Mouse (Mus musculus) liver, embryonic 14.5 days (tissue): ENCODE measurements around the gene Arpin. TPM values are rescaled to one million over a fixed set of nuclear protein-coding genes. Genes with fewer than 3 reads are reported as not detected.

Experiments used
- ATAC-seq: fragments of 200-750 bp; cut with Nextera tagmentation; 2 replicates; pipeline ENCODE4 v1.8.0; 2017; ENCODE audit warnings: moderate number of reproducible peaks, mild to moderate bottlenecking, moderate library complexity; ENCODE audit not compliant: insufficient read depth
- DNase-seq, 3 experiments: peaks; one replicate each; pipeline ENCODE4 v3.0.0-alpha.2; 2012 to 2013; ENCODE audit warnings: low read depth in 3 of 3, low spot score in 3 of 3
- H3K27ac ChIP-seq: fragments of 300-500 bp; sonication (generic); 2 replicates; pipeline ENCODE4 v1.5.1; 2014; ENCODE audit warnings: moderate library complexity, mild to moderate bottlenecking, control low read depth, inconsistent platforms
- H3K27me3 ChIP-seq: fragments of 300-500 bp; sonication (generic); 2 replicates; pipeline ENCODE4 v1.6.1; 2014; ENCODE audit warnings: mild to moderate bottlenecking, low read length, moderate library complexity; ENCODE audit not compliant: control insufficient read depth, insufficient read depth
- H3K36me3 ChIP-seq: fragments of 300-500 bp; sonication (generic); replicated peaks from 2 replicates; pipeline ENCODE4 v1.6.1; 2014; ENCODE audit warnings: low read depth; ENCODE audit not compliant: control insufficient read depth, insufficient read depth
- H3K4me1 ChIP-seq, 2 experiments: fragments of 200-500 bp in 1 of 2; fragments of 300-500 bp in 1 of 2; sonication (generic) in 1 of 2; replicated peaks; 2 replicates each; pipeline ENCODE4 v1.6.1; 2012 to 2014; ENCODE audit warnings: antibody characterized with exemption in 1 of 2, inconsistent platforms in 1 of 2, low read length in 1 of 2; ENCODE audit not compliant: control insufficient read depth in 2 of 2, insufficient read depth in 2 of 2
- H3K4me2 ChIP-seq: fragments of 300-500 bp; sonication (generic); 2 replicates; pipeline ENCODE4 v1.6.1; 2014; ENCODE audit warnings: low read depth, mild to moderate bottlenecking, control low read depth, moderate library complexity
- H3K4me3 ChIP-seq, 2 experiments: fragments of 200-500 bp in 1 of 2; fragments of 300-500 bp in 1 of 2; sonication (generic) in 1 of 2; 2 replicates each; pipeline ENCODE4 v1.5.1; 2012 to 2014; ENCODE audit warnings: low read depth in 2 of 2, low read length in 2 of 2, mild to moderate bottlenecking in 2 of 2, control low read depth in 1 of 2, inconsistent platforms in 1 of 2, moderate library complexity in 1 of 2; ENCODE audit not compliant: insufficient read depth in 1 of 2
- H3K9ac ChIP-seq: fragments of 300-500 bp; sonication (generic); replicated peaks from 2 replicates; pipeline ENCODE4 v1.6.1; 2014; ENCODE audit warnings: mild to moderate bottlenecking, control low read depth, moderate library complexity
- H3K9me3 ChIP-seq: fragments of 300-500 bp; sonication (generic); 2 replicates; pipeline ENCODE4 v1.6.1; 2016; ENCODE audit warnings: low read length, mixed read lengths; ENCODE audit not compliant: control insufficient read depth
- CTCF ChIP-seq: IDR thresholded peaks from 2 replicates; pipeline ENCODE4 v1.5.1; 2016; ENCODE audit warnings: antibody characterized with exemption, low read depth, control low read depth
- EP300 ChIP-seq: IDR thresholded peaks from 2 replicates; pipeline ENCODE4 v1.6.1; 2016; ENCODE audit warnings: antibody characterized with exemption, low read depth
- WGBS: fragments of 180-500 bp; shearing (Covaris S2); extraction: QIAGEN DNeasy Blood & Tissue Kit; methylation state at CpG from one replicate; pipeline ENCODE4 v1.1.7; 2014; ENCODE audit not compliant: insufficient replicate concordance; 5-methylcytosine and 5-hydroxymethylcytosine counted together
- polyA plus RNA-seq, 2 experiments: library from polyadenylated mRNA; depleted of rRNA in 1 of 2; stranded (reverse) in 1 of 2; unstranded in 1 of 2; fragments of >200 nt; fragmentation: Nextera tagmentation in 1 of 2; extraction: Ambion mirVana in 1 of 2; gene quantifications; 2 replicates each; pipeline versions ENCODE4 v1.2.1 to v1.2.3; 2012 to 2014

Arpin gene
- polyA plus RNA-seq, 2 experiments, result 1.9 to 3.1 TPM

GRCm38 (mm10) chr7:79895225-79895624 is 39.9 kb downstream of the Arpin start:
- no peaks in the 10 kb centered on the region for H3K4me1 ChIP-seq
- no peak overlapping the region for H3K9ac ChIP-seq
- no peaks in the 10 kb centered on the region for H3K27me3 ChIP-seq
- H3K36me3 ChIP-seq, result no peaks in the 10 kb centered on the region
- no peak overlapping the region for H3K4me3 ChIP-seq
- WGBS, result 71% methylated on average over 3 of the region's 3 CpGs
- no peak overlapping the region for H3K4me2 ChIP-seq
- TF ChIP-seq CTCF, result no peak
- TF ChIP-seq EP300, result no peak
- ATAC-seq (no peak), DNase-seq (no peak)
- no peaks in the 10 kb centered on the region for H3K9me3 ChIP-seq
- no peak overlapping the region for H3K27ac ChIP-seq

- no peaks in the 10 kb centered on the region for H3K27me3 ChIP-seq
- DNase-seq, result no peak
- ATAC-seq, result no peak
- H3K9ac ChIP-seq, result no peak overlapping the region
- no peak overlapping the region for H3K4me3 ChIP-seq
- no peak overlapping the region for H3K4me2 ChIP-seq
- no peaks in the 10 kb centered on the region for H3K36me3 ChIP-seq
- H3K27ac ChIP-seq, result no peak overlapping the region
- no peak for TF ChIP-seq CTCF
- no peak for TF ChIP-seq EP300
- H3K9me3 ChIP-seq, result no peaks in the 10 kb centered on the region
- WGBS, result 94% methylated on average over 1 of the region's 1 CpGs
- no peaks in the 10 kb centered on the region for H3K4me1 ChIP-seq
Measured at GRCm38 (mm10) chr7:79894790-79895189, 40.4 kb downstream of the Arpin start.

- ATAC-seq (no peak), DNase-seq (no peak)
- Histone ChIP-seq H3K4me2 (no peak overlapping the region), H3K36me3 (no peaks in the 10 kb centered on the region), H3K4me1 (no peaks in the 10 kb centered on the region), H3K4me3 (no peak overlapping the region), H3K9me3 (no peaks in the 10 kb centered on the region), H3K27ac (no peak overlapping the region), H3K9ac (no peak overlapping the region), H3K27me3 (no peaks in the 10 kb centered on the region)
- TF ChIP-seq CTCF, result no peak
- TF ChIP-seq EP300, result no peak
- 73% methylated on average over 6 of the region's 6 CpGs for WGBS
Measured at GRCm38 (mm10) chr7:79892576-79893428, 42.4 kb downstream of the Arpin start.

DNA sequence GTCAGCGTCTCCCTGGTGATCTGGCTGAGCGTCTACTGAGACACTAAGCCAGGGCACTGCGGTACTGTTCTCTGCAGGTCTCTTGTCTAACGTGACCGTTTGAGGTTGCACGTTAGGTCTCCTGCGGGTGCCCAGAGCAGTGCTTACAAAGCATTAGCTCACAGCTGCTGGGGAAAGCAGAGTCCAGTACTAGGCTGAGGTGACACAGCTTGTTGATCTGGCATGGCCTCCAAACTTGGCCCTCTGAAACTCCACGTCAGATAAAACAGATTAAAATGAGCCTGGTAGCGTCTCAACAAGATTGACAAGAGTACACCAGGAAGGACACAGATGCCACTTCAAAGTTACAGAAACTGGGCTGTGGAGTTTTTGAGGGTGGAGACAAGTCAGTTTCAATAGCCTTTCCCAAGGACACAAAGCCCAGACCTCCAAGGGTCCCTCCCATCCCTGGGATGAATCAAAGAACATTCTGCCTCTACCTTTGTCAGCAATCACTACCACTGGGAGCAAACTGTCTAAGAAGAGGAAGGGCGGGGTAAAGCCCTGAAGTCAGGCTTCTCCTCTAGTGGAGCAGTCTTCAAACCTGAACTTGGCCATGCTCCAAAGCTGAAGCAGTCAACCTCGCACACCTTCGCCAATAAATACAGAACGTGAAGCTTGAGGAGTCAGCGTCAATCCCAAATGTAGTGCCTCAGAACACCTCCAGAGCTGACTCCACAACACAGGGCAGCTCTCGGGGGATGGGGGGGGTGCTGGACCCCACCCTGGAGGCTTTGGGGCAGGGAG is 44.5 kb downstream of the Arpin start:
- Histone ChIP-seq H3K27ac (no peak overlapping the region), H3K36me3 (no peaks in the 10 kb centered on the region), H3K4me1 (no peaks in the 10 kb centered on the region), H3K27me3 (no peaks in the 10 kb centered on the region), H3K4me2 (no peak overlapping the region), H3K9ac (no peak overlapping the region), H3K4me3 (no peak overlapping the region), H3K9me3 (no peaks in the 10 kb centered on the region)
- 81% methylated on average over 15 of the region's 15 CpGs for whole genome bisulfite sequencing
- DNase-seq (no peak), ATAC-seq (no peak)
- no peak for TF ChIP-seq CTCF
- no peak for TF ChIP-seq EP300

GRCm38 (mm10) chr7:79888603-79889002 is 46.6 kb downstream of the Arpin start:
- H3K27ac ChIP-seq, result no peak overlapping the region
- no peak for DNase-seq
- H3K27me3 ChIP-seq, result no peaks in the 10 kb centered on the region
- no peak for ATAC-seq
- no peaks in the 10 kb centered on the region for H3K9me3 ChIP-seq
- no peaks in the 10 kb centered on the region for H3K4me1 ChIP-seq
- no peak overlapping the region for H3K9ac ChIP-seq
- H3K4me3 ChIP-seq, result no peak overlapping the region
- WGBS, result 71% methylated on average over 9 of the region's 9 CpGs
- H3K4me2 ChIP-seq, result no peak overlapping the region
- TF ChIP-seq EP300, result no peak
- TF ChIP-seq CTCF, result no peak
- no peaks in the 10 kb centered on the region for H3K36me3 ChIP-seq
